Mouse (Mus musculus): ENCODE measurements at regions not wholly inside any gene's neighbourhood (a gene's known extent, or its start where the extent isn't known, plus 50 kb on each side); places are given as distances from the start of the nearest gene placed in this dataset.

DNA sequence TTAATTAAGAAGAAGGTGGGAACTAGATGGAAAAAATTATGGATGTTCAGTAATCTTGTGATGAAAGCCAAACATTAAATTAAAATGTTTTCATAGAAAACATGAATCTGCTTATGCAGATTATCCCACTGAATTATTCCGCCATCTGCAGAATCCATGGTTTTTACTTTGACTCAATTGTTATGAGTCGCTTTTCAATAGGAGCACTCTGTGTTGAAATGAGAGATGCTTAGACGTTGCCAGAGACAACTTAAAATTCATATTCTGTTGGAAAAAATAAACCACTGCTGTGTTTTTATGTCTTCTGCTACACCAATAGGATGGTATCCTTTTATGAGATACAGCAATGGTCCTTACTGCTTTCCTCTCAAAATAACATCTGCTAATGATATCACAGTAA is 108.3 kb upstream of the Isl1 start:
- no peak for DNase-seq (ENCODE audit: extremely low spot score, low spot score)

DNA sequence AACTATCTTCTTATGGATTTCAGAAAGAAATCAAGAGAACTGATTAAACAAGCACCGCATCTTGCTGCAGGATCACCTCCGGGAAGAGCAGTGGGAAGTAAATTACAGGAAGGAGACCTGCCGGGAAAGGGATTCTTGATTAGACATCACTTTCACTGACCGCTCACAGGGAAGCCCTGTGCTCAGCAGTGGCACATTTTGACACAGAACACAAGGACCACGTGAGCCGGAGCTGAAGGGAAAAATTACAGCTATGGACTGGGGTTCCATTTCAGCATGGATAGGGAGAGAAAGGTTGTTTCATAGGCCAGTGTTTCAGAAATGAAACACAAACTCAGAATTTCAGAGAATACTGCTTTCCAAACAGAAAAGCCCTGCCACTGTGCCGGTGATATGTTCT is 105.0 kb upstream of the Isl1 start:
- no peak for DNase-seq (ENCODE audit: extremely low spot score, low spot score)

DNA sequence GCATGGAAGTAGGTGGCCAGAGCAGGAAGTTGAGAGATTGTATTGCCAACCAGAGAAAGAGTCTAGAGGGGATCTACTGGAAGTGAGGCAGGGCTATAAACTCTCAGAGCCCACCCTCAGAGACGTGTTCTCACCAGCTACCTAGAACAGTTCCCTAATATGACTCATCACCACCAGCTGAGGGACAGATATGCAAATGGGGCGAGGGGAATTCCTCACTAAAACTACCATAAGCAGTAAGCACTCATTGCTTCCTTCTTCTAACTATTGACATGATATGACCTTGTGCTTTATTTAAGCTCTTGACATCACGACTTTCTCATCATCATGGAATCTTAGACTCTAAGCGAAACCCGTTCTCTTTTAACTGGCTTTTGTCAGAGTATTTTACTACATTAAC is 101.2 kb upstream of the Isl1 start:
- no peak for DNase-seq (ENCODE audit: extremely low spot score, low spot score)
